Mouse (Mus musculus) layer of hippocampus, adult 8-10 months (tissue): Measurements from ENCODE around the gene Mttp. TPM values are rescaled to one million over a fixed set of nuclear protein-coding genes. Genes with fewer than 3 reads are reported as not detected.

Experiments used
- DNase-seq, 2 experiments: peaks; one replicate each; pipeline ENCODE4 v3.0.0; 2022; ENCODE audit warnings: low spot score in 2 of 2
- total RNA-seq, 4 experiments: library from RNA; stranded (reverse); gene quantifications; 2 replicates each; pipeline ENCODE4 v1.2.4; 2022

The Mttp gene
- total RNA-seq, 4 experiments from 2014 or later: 6.5 to 9.3 (median 8.1) TPM

DNA sequence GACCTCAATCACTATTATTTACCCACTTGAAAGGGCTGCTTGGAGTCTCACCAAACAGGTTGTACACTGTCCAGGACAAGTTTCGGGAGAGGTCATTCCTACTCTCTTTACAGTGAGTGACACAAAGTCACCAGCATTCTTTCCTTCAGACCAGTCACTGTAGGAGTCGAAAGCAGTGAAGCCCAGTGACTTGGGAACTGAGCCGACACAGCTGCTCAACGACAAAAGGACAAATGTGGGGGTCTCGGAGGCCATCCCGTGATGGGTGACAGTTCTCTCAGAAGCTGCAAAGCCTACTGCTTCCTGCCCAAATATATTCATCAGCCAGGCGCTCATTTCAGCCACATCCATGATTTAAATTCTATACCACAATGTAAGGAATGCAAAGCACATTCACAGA lies 87.8 kb downstream of the Mttp start:
- DNase-seq: no peak

- DNase-seq: no peak
These were observed 90.8 kb downstream of the Mttp start for GRCm38 (mm10) chr3:138053969-138054368.

DNA sequence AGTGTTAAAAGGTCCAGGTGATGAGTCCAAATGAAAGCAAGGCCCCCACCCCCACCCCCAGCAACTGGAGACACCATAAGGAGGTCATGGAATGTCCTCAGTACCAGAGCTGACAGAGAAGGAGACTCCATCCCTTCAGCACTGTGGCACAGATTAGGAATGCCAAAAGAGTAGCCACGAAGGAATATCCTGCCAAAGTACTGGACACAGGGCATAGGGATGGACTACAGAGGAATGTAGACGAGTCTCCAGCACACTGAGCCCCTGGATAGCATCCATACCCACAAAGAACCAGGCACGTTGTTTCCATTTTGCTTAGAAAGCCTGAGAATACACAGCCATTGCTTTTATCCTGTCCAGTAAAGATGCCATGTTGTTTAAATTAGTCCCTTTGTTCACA lies 93.3 kb downstream of the Mttp start:
- DNase-seq: no peak

GRCm38 (mm10) chr3:138050772-138051171 lies 94.0 kb downstream of the Mttp start:
- DNase-seq: no peak

DNA sequence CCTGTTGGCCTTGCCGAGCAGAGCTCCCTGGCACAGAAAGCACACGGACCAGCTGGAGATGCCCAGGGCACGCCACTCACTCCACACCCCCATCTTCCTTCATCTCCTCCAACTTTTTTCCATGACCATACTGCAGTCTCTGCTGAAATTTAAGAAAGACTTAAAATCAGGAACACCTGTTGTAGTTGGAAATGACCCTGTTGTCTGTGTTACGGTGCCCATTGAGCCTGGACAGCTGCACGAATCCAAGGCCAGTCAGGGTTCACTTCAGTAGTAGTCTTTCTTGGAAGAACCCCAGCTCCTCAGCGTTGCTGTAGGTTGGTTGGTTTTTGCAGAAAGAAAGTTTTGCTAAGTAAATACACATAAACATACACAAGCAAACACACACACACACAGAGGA lies 95.2 kb downstream of the Mttp start:
- DNase-seq: no peak

- no peak for DNase-seq
These were observed 101.5 kb downstream of the Mttp start for GRCm38 (mm10) chr3:138043316-138043715.

DNA sequence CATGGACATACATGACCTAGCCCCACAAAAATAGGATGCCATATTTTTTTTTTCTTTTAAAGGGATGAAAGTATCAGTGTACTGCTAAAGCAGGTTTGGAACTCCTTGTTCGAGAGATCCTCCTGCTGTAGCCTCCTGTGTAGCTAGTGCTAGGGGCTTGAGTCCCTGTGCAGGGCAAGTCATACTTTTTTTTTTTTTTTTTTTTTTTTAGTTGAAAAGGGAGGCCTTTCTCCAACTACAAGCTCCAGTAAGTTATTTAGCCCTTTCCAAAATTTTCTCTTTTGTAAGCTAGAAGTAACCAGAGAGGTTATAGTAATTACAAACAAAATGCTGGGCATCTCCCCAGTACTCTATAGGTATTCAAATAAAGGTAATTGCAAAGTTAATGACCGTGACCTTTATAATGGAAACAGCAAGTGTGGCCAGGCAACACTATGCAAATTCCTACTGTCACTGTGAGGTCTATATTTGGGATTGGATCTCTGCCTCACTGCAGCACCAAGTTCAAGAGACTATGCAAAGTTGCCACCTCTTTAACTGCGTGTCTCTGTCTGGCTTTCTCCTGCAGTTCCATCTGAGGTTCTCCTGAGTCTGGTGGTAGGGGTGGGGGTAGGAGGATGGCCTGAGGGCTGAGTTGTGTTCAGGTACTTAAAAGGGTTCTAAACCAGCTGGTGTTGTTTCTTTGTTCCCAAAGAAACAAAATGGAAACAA lies 103.0 kb downstream of the Mttp start:
- DNase-seq: no peak

DNA sequence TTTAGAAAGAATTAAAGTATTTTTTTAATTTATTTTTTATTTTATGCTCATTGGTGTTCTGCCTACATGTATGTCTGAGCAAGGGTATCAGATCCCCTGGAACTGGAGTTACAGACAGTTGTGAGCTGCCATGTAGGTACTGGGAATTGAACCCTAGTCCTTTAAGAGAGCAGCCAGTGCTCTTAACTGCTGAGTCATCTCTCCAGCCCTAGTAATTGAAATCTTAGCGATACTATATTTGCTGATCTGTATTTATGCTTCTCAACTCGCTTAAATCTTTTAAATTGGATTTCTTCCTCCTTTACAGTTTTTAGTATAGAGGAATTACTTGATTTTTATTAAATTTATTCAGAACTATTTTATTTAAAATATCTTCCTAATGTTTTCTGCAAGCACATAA lies 103.8 kb downstream of the Mttp start:
- DNase-seq: no peak

Other genes with a start within 250 kb of the Mttp start
- 10 to 100 TPM; 60.2 to 72.0 (median 65.2) TPM for gene Lamtor3, start 226.5 kb downstream of the Mttp start, total RNA-seq
- 1 to 10 TPM; 5.3 to 8.4 (median 7.6) TPM for gene Dapp1, start 163.4 kb downstream of the Mttp start, total RNA-seq
- gene 1110002E22Rik, start 79.9 kb downstream of the Mttp start, total RNA-seq: 1 to 10 TPM; 1.2 to 2.3 (median 2.0) TPM
- gene Gm5105, start 77.6 kb downstream of the Mttp start, total RNA-seq: under 1 TPM in 1 of 4 experiments, not detected in 3; 0.22 TPM
- 1 to 10 TPM; 2.9 to 9.7 (median 4.0) TPM for gene Trmt10a, start 1.5 kb downstream of the Mttp start, total RNA-seq
- not detected for gene 4930579F01Rik, start 48.9 kb upstream of the Mttp start, total RNA-seq
- under 1 TPM in 3 of 4 experiments, not detected in 1; 0.13 to 0.27 (median 0.21) TPM for gene Adh7, start 72.8 kb upstream of the Mttp start, total RNA-seq
- 1 to 10 TPM; 1.1 to 2.1 (median 1.8) TPM for gene Adh1, start 116.0 kb upstream of the Mttp start, total RNA-seq
- not detected for gene Adh6a, start 168.3 kb upstream of the Mttp start, total RNA-seq
- not detected for gene Adh6b, start 196.8 kb upstream of the Mttp start, total RNA-seq